Mouse (Mus musculus): Measurements from ENCODE around the gene Slmap. TPM values are rescaled to one million over a fixed set of nuclear protein-coding genes. Genes with fewer than 3 reads are reported as not detected.
A peak's percentile ranks its signal among the peaks of the same experiment; 100 is the strongest.

The Slmap gene
- polyA plus RNA-seq, 1 experiment from 2014 or later: 13.8 TPM

GRCm38 (mm10) chr14:26488329-26489020 is 46.3 kb downstream of the Slmap start:
- no peak overlapping the region for H3K4me3 ChIP-seq
- DNase-seq (ENCODE audit: low spot score): peak; percentile 35
- H3K36me3 ChIP-seq: no peaks in the 10 kb centered on the region
- 59% methylated on average over 9 of the region's 9 CpGs for WGBS
- H3K27ac ChIP-seq: peak overlapping the region; percentile 73; the same call in 1 of the 2 replicates
- H3K27me3 ChIP-seq (ENCODE audit: insufficient read depth, poor library complexity, severe bottlenecking): no peaks in the 10 kb centered on the region
- no peaks in the 10 kb centered on the region for H3K9me3 ChIP-seq
- H3K4me1 ChIP-seq (replicated peaks): peaks cover 15% of the 10 kb centered on the region

GRCm38 (mm10) chr14:26486416-26487198 is 48.1 kb downstream of the Slmap start:
- no peaks in the 10 kb centered on the region for H3K9me3 ChIP-seq
- no peak for DNase-seq (ENCODE audit: low spot score)
- H3K27ac ChIP-seq: no peak overlapping the region
- no peak overlapping the region for H3K4me3 ChIP-seq
- WGBS: 50% methylated on average over 8 of the region's 8 CpGs
- peaks cover 15% of the 10 kb centered on the region for H3K4me1 ChIP-seq (replicated peaks)
- no peaks in the 10 kb centered on the region for H3K27me3 ChIP-seq (ENCODE audit: insufficient read depth, poor library complexity, severe bottlenecking)
- no peaks in the 10 kb centered on the region for H3K36me3 ChIP-seq

- 0 out of 2 replicates have a peak, but pooled peaks cover 3% of the 10 kb centered on the region for H3K36me3 ChIP-seq
- H3K27ac ChIP-seq: no peak overlapping the region
- no peaks in the 10 kb centered on the region for H3K4me1 ChIP-seq (replicated peaks)
- DNase-seq (ENCODE audit: low spot score): no peak
- H3K4me3 ChIP-seq: no peak overlapping the region
- 96% methylated on average over 1 of the region's 1 CpGs for WGBS
- no peaks in the 10 kb centered on the region for H3K27me3 ChIP-seq (ENCODE audit: insufficient read depth, poor library complexity, severe bottlenecking)
- H3K9me3 ChIP-seq: no peaks in the 10 kb centered on the region
These were observed 53.3 kb downstream of the Slmap start for GRCm38 (mm10) chr14:26481457-26481856.

GRCm38 (mm10) chr14:26477738-26478137 is 57.0 kb downstream of the Slmap start:
- Histone ChIP-seq H3K4me3 (no peak overlapping the region), H3K36me3 (0 out of 2 replicates have a peak, but pooled peaks cover 3% of the 10 kb centered on the region), H3K4me1 (replicated peaks) (no peaks in the 10 kb centered on the region), H3K27ac (no peak overlapping the region), H3K27me3 (ENCODE audit: insufficient read depth, poor library complexity, severe bottlenecking) (no peaks in the 10 kb centered on the region), H3K9me3 (no peaks in the 10 kb centered on the region)
- WGBS: 91% methylated on average over 5 of the region's 5 CpGs
- no peak for DNase-seq (ENCODE audit: low spot score)

GRCm38 (mm10) chr14:26476391-26476790 is 58.3 kb downstream of the Slmap start:
- Histone ChIP-seq H3K4me3 (no peak overlapping the region), H3K27me3 (ENCODE audit: insufficient read depth, poor library complexity, severe bottlenecking) (no peaks in the 10 kb centered on the region), H3K27ac (no peak overlapping the region), H3K36me3 (0 out of 2 replicates have a peak, but pooled peaks cover 3% of the 10 kb centered on the region), H3K4me1 (replicated peaks) (no peaks in the 10 kb centered on the region), H3K9me3 (no peaks in the 10 kb centered on the region)
- no peak for DNase-seq (ENCODE audit: low spot score)
- 92% methylated on average over 2 of the region's 2 CpGs for WGBS

- Histone ChIP-seq H3K27ac (no peak overlapping the region), H3K27me3 (ENCODE audit: insufficient read depth, poor library complexity, severe bottlenecking) (no peaks in the 10 kb centered on the region), H3K4me1 (replicated peaks) (no peaks in the 10 kb centered on the region), H3K4me3 (no peak overlapping the region), H3K36me3 (peaks cover 5% of the 10 kb centered on the region), H3K9me3 (no peaks in the 10 kb centered on the region)
- WGBS: 93% methylated on average over 4 of the region's 4 CpGs
- DNase-seq (ENCODE audit: low spot score): no peak
These were observed 66.8 kb downstream of the Slmap start for GRCm38 (mm10) chr14:26467974-26468373.

GRCm38 (mm10) chr14:26466544-26467125 is 68.1 kb downstream of the Slmap start:
- WGBS: 91% methylated on average over 5 of the region's 5 CpGs
- no peak overlapping the region for H3K4me3 ChIP-seq
- peaks cover 17% of the 10 kb centered on the region for H3K36me3 ChIP-seq
- H3K4me1 ChIP-seq (replicated peaks): no peaks in the 10 kb centered on the region
- H3K27ac ChIP-seq: no peak overlapping the region
- DNase-seq (ENCODE audit: low spot score): no peak
- H3K27me3 ChIP-seq (ENCODE audit: insufficient read depth, poor library complexity, severe bottlenecking): no peaks in the 10 kb centered on the region
- H3K9me3 ChIP-seq: no peaks in the 10 kb centered on the region

GRCm38 (mm10) chr14:26465898-26466297 is 68.8 kb downstream of the Slmap start:
- WGBS: 90% methylated on average over 6 of the region's 6 CpGs
- H3K9me3 ChIP-seq: no peaks in the 10 kb centered on the region
- DNase-seq (ENCODE audit: low spot score): no peak
- no peaks in the 10 kb centered on the region for H3K27me3 ChIP-seq (ENCODE audit: insufficient read depth, poor library complexity, severe bottlenecking)
- no peaks in the 10 kb centered on the region for H3K4me1 ChIP-seq (replicated peaks)
- peaks cover 24% of the 10 kb centered on the region for H3K36me3 ChIP-seq
- no peak overlapping the region for H3K4me3 ChIP-seq
- no peak overlapping the region for H3K27ac ChIP-seq

GRCm38 (mm10) chr14:26459516-26459915 is 75.2 kb downstream of the Slmap start:
- Histone ChIP-seq H3K4me1 (replicated peaks) (peaks cover 8% of the 10 kb centered on the region), H3K27ac (no peak overlapping the region), H3K4me3 (no peak overlapping the region), H3K36me3 (peaks cover 50% of the 10 kb centered on the region), H3K9me3 (no peaks in the 10 kb centered on the region), H3K27me3 (ENCODE audit: insufficient read depth, poor library complexity, severe bottlenecking) (no peaks in the 10 kb centered on the region)
- no peak for DNase-seq (ENCODE audit: low spot score)

GRCm38 (mm10) chr14:26454851-26455250 is 79.9 kb downstream of the Slmap start:
- H3K27ac ChIP-seq: peak overlapping the region; percentile 45; the same call in 1 of the 2 replicates
- peak; percentile 19 for DNase-seq (ENCODE audit: low spot score)
- peaks cover 16% of the 10 kb centered on the region for H3K4me1 ChIP-seq (replicated peaks)
- no peak overlapping the region for H3K4me3 ChIP-seq
- H3K36me3 ChIP-seq: peaks cover 19% of the 10 kb centered on the region
- 55% methylated on average over 16 of the region's 16 CpGs for WGBS
- no peaks in the 10 kb centered on the region for H3K27me3 ChIP-seq (ENCODE audit: insufficient read depth, poor library complexity, severe bottlenecking)
- no peaks in the 10 kb centered on the region for H3K9me3 ChIP-seq

- Histone ChIP-seq H3K9me3 (no peaks in the 10 kb centered on the region), H3K4me1 (replicated peaks) (peaks cover 14% of the 10 kb centered on the region), H3K4me3 (no peak overlapping the region), H3K36me3 (no peaks in the 10 kb centered on the region), H3K27ac (no peak overlapping the region; the same call in 1 of the 2 replicates), H3K27me3 (ENCODE audit: insufficient read depth, poor library complexity, severe bottlenecking) (no peaks in the 10 kb centered on the region)
- 26% methylated on average over 16 of the region's 16 CpGs for WGBS
- peak; percentile 5 for DNase-seq (ENCODE audit: low spot score)
These were observed 84.5 kb downstream of the Slmap start for GRCm38 (mm10) chr14:26450036-26450800.

- Histone ChIP-seq H3K27me3 (ENCODE audit: insufficient read depth, poor library complexity, severe bottlenecking) (no peaks in the 10 kb centered on the region), H3K36me3 (no peaks in the 10 kb centered on the region), H3K27ac (no peak overlapping the region), H3K9me3 (no peaks in the 10 kb centered on the region), H3K4me3 (no peak overlapping the region), H3K4me1 (replicated peaks) (peaks cover 9% of the 10 kb centered on the region)
- WGBS: 78% methylated on average over 4 of the region's 4 CpGs
- no peak for DNase-seq (ENCODE audit: low spot score)
These were observed 86.2 kb downstream of the Slmap start for GRCm38 (mm10) chr14:26448581-26448980.
